Mouse (Mus musculus) kidney, adult 2 months (tissue): ENCODE data around the gene Ank.

ENCODE experiments used
- CTCF ChIP-seq: fragments of 200-500 bp; conservative IDR thresholded peaks from 2 replicates; pipeline ENCODE4 v1.5.1; 2011; ENCODE audit warnings: low read depth, mild to moderate bottlenecking, control low read depth, low read length, moderate library complexity, mixed read lengths; ENCODE audit not compliant: insufficient read depth, insufficient read length
- POLR2A ChIP-seq: fragments of 200-500 bp; IDR thresholded peaks from one replicate; pipeline ENCODE4 v1.6.1; 2011; ENCODE audit warnings: low read depth, low read length, control low read depth

- TF ChIP-seq POLR2A (no peak), CTCF (no peak)
Observed at GRCm38 (mm10) chr15:27430241-27430640, 36.2 kb upstream of the Ank start.
